Mouse (Mus musculus): ENCODE results near the gene Plxna2. TPM values are rescaled to one million over a fixed set of nuclear protein-coding genes. Genes with fewer than 3 reads are reported as not detected.

Plxna2 gene
- total RNA-seq, 1 experiment from 2014 or later = not detected

- no peak for ATAC-seq (ENCODE audit: extremely low read depth, insufficient number of reproducible peaks, low FRiP score, poor library complexity, severe bottlenecking)
These were observed 2.4 kb downstream of the Plxna2 start for GRCm38 (mm10) chr1:194620245-194620991.

DNA sequence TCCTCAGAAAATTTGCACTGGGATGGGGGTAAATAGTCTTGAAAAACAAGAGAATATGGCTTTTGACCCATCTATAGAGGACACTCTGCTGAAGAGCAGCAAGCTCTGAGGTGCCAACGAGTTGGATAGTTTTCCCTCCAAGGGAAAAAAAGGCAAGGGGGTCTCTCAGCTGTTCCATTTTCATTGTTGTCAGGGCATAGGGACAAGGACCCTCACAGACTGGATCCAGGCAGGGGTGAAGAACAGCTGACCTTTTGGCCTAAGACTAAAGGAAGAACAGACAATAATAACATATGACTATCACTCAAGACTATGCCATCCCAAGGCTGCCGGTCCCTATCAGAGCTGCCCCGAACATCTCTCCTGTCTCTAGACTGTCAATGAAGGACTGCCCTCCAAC lies 4.2 kb downstream of the Plxna2 start:
- ATAC-seq (ENCODE audit: extremely low read depth, insufficient number of reproducible peaks, low FRiP score, poor library complexity, severe bottlenecking) = no peak

DNA sequence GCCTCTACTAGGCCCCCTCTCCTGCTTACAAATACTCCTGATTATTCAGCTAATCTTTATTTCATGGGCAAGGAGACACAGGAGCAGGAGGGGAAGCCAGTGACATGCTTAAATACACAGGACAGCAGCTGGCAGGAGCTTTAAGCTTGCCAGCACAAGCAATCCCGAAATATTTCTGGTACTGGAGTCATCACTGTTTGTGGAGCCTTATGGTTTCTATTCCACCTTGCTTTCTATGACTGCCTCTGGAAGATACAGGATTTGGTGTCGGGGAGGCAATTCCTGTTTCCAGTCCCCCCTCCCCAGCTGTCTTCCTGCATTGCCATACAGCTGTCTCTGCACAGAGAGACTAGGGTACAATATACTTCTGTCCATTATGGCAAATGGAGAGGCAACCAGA lies 4.7 kb downstream of the Plxna2 start:
- no peak for ATAC-seq (ENCODE audit: extremely low read depth, insufficient number of reproducible peaks, low FRiP score, poor library complexity, severe bottlenecking)

GRCm38 (mm10) chr1:194623641-194624040 lies 5.6 kb downstream of the Plxna2 start:
- no peak for ATAC-seq (ENCODE audit: extremely low read depth, insufficient number of reproducible peaks, low FRiP score, poor library complexity, severe bottlenecking)

DNA sequence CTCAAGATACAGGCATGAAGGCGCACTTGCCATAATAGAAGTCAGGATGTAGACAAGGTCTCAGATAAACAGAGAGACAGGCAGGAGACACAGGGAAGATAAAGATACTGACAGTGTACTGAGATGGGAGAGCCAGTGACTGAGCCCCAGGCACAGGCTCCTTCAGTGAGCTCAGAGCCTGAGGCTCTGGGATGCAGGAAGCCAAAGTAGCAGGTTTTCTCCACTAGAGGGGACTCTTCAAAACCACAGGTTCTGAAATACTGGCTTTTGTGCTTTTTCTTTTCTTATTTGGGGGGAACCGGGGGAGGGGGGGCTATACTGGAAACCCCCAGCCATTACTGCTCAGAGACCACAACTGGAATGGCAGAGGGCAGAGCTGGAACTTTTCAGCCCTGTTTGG lies 6.4 kb downstream of the Plxna2 start:
- ATAC-seq (ENCODE audit: extremely low read depth, insufficient number of reproducible peaks, low FRiP score, poor library complexity, severe bottlenecking) = no peak

- ATAC-seq (ENCODE audit: extremely low read depth, insufficient number of reproducible peaks, low FRiP score, poor library complexity, severe bottlenecking) = no peak
These were observed 7.0 kb downstream of the Plxna2 start for GRCm38 (mm10) chr1:194624973-194625372.

DNA sequence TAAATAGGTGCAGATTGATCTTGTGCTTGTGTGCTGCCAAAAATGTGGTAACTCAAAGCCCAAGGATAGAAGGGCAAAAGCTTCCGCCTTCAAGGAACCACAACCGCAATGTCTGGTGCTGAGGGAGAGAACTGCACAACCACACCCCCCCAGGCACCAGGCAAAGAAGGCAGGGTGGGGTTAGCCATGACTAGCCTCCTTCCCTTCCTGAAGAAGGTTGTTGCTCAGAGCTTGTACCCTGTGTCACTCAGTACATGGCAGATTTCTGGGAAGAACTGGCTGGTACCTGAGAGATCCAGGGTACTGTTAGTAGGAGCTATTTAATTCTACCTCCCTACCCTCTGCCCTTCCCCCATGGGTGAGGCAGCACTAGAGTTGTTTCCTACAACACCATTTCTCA lies 8.1 kb downstream of the Plxna2 start:
- ATAC-seq (ENCODE audit: extremely low read depth, insufficient number of reproducible peaks, low FRiP score, poor library complexity, severe bottlenecking) = no peak

DNA sequence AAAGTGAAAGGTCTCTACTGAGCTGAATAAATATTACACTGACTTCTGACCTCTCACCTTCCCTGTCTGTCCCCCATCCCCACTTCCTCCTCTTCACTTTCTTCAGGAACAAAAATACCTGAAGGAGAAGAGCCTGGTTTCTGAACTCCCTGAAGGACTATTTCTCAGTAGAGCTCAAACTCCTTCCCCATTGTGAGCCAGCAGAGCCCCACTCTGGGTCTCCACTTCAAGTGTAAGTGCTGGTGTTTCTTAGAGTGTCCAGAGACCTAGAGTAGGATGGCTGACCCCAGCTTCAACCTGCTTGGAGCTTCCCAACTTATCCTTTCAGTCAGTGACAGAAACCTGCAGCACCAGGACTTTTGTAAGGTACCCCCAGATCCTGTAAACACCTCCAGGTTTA lies 9.3 kb downstream of the Plxna2 start:
- ATAC-seq (ENCODE audit: extremely low read depth, insufficient number of reproducible peaks, low FRiP score, poor library complexity, severe bottlenecking) = no peak

- no peak for ATAC-seq (ENCODE audit: extremely low read depth, insufficient number of reproducible peaks, low FRiP score, poor library complexity, severe bottlenecking)
These were observed 11.2 kb downstream of the Plxna2 start for GRCm38 (mm10) chr1:194629135-194629689.

DNA sequence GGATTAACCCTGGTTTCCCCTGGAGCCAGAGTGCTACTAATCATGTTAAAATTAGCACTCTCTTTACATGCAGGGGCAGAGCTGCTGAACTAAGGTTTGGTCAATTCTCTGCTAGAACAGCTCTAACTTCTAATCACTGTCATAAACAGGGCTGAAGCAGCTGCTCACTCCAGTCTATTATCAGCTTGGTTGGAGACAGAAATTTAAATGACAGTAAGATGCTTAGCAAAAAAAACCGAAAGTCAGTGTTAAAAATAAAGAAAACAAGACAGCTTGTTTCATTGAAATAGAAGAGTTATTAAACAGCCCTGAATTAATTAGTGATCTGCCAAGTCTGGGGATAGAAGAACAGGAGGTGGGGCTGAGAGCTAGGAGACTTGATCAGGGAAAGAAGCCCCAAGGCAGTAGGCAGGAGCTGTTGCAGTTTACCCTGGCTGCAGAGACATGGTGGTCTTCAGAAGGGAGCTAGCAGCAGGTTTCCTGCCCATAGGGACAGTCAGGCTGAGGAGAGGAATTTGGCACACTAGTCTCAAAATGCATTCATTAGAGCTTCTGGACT lies 12.6 kb downstream of the Plxna2 start:
- ATAC-seq (ENCODE audit: extremely low read depth, insufficient number of reproducible peaks, low FRiP score, poor library complexity, severe bottlenecking) = no peak

GRCm38 (mm10) chr1:194631574-194631973 lies 13.6 kb downstream of the Plxna2 start:
- no peak for ATAC-seq (ENCODE audit: extremely low read depth, insufficient number of reproducible peaks, low FRiP score, poor library complexity, severe bottlenecking)

GRCm38 (mm10) chr1:194632029-194632428 lies 14.0 kb downstream of the Plxna2 start:
- no peak for ATAC-seq (ENCODE audit: extremely low read depth, insufficient number of reproducible peaks, low FRiP score, poor library complexity, severe bottlenecking)

GRCm38 (mm10) chr1:194635411-194635810 lies 17.4 kb downstream of the Plxna2 start:
- no peak for ATAC-seq (ENCODE audit: extremely low read depth, insufficient number of reproducible peaks, low FRiP score, poor library complexity, severe bottlenecking)

- ATAC-seq (ENCODE audit: extremely low read depth, insufficient number of reproducible peaks, low FRiP score, poor library complexity, severe bottlenecking) = no peak
These were observed 17.9 kb downstream of the Plxna2 start for GRCm38 (mm10) chr1:194635942-194636341.

DNA sequence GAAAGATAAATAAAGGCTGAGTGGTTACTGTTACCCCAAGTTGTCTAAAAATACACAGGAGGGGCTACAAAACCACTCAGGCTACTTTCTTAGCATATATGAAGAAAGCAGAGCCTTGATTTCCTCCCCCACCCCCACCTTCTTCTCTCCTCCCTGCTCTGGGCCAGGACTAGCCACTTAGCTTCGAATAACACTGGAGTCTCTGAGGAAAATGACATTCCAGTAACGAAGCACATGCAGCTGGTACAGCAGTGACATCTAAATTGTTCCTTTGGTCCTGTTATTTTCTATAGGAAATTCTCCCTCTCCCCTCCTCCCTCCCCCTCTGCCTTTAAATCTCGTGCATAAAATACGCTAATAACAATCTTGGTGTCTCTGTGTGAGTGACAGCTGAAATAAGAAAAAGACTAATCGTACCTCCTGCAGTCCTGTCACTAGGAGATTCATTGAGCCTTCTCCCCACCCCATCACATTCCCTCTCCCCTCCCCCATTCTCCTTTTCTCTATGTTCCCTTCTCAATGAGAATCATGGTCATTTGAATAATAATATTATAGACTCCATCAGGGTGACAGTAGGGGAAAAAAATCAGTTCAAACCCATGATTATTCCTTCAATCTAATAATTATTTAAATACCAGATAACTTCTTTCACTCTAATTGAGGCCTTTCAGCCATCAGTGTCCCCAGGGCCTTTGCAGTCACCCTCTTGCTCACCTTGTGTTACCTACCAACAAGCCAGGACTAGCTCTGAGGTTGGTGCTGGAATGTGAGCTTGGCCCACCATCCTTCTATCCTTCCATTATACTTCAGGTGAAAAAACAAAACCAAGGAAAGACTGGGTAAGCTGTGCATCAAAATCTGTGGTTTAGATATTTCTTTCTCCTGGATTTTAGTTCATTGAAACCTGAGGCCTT lies 19.6 kb downstream of the Plxna2 start:
- ATAC-seq (ENCODE audit: extremely low read depth, insufficient number of reproducible peaks, low FRiP score, poor library complexity, severe bottlenecking) = no peak

DNA sequence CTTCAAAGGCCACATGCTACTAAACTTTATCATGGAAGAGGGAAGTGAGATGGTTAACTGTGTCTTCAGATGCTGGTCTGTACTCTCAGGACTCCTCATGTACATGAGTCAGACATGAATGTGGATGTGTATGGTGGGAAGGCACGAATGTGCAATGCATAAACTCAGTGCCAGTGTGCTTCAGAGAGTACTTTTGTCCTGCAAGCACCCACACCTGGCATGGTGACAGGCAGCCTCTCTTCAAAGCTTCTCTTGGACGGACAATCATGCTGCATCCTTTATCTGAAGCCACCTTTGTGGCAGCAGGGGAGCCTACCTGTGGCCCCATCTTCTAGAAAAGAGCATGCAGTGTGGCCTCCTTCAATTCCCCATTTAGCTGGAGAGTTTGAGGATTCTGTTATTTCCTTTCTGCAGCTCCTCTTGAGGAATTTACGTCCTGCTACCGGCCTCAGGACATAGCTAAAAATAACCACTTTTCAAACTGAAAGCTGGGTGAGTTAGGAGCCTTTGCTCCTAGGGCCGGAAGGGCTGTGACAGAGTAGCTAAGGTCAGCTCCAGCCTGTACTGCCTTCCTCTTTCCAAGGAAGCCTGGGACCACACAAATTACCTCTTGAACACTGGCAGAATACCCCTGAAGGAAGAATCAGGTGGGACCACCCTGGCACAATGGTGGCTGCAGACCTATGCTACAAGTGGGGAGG lies 23.7 kb downstream of the Plxna2 start:
- ATAC-seq (ENCODE audit: extremely low read depth, insufficient number of reproducible peaks, low FRiP score, poor library complexity, severe bottlenecking) = no peak

- no peak for ATAC-seq (ENCODE audit: extremely low read depth, insufficient number of reproducible peaks, low FRiP score, poor library complexity, severe bottlenecking)
These were observed 24.3 kb downstream of the Plxna2 start for GRCm38 (mm10) chr1:194642302-194642787.

- ATAC-seq (ENCODE audit: extremely low read depth, insufficient number of reproducible peaks, low FRiP score, poor library complexity, severe bottlenecking) = no peak
These were observed 25.9 kb downstream of the Plxna2 start for GRCm38 (mm10) chr1:194643930-194644329.

DNA sequence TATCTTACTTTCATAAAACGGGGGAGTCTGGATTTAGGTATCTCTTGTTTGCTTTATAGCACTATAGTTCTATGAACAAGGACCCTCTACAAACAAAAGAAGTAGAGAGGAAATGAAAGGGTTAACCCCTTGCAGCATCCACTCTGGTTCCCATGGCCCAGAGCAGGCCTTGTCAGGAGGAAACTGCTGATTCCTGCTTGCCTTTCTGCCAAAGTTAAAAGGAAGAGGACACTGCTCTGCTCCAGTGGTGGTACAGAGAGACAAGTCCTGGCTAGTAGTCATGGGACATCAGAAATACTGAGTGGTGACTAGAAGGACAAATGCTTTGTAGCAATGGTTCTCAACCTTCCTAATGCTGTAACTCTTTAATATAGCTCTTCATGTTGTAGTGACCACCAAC lies 27.9 kb downstream of the Plxna2 start:
- ATAC-seq (ENCODE audit: extremely low read depth, insufficient number of reproducible peaks, low FRiP score, poor library complexity, severe bottlenecking) = no peak

All from neutrophil, adult 5-6 weeks (primary cell).